Mouse (Mus musculus): ENCODE measurements around the gene Hmgb1.

The Hmgb1 gene

GRCm38 (mm10) chr5:149062833-149063232 lies 121.5 kb downstream of the Hmgb1 start:
- no peak for DNase-seq (ENCODE audit: low spot score in 2 of 2)

GRCm38 (mm10) chr5:149053352-149054168 lies 130.7 kb downstream of the Hmgb1 start:
- no peak for DNase-seq (ENCODE audit: low spot score in 2 of 2)

- DNase-seq (ENCODE audit: low spot score in 2 of 2) = peak; percentile 99
Observed at GRCm38 (mm10) chr5:149052421-149053338, 131.6 kb downstream of the Hmgb1 start.

GRCm38 (mm10) chr5:149051571-149052420 lies 132.5 kb downstream of the Hmgb1 start:
- peak; percentile 70 to 73 for DNase-seq (ENCODE audit: low spot score in 2 of 2)

- no peak for DNase-seq (ENCODE audit: low spot score in 2 of 2)
Observed at GRCm38 (mm10) chr5:149051194-149051570, 133.1 kb downstream of the Hmgb1 start.

- no peak for DNase-seq (ENCODE audit: low spot score in 2 of 2)
Observed at GRCm38 (mm10) chr5:149050588-149051160, 133.6 kb downstream of the Hmgb1 start.

GRCm38 (mm10) chr5:149049435-149049834 lies 134.9 kb downstream of the Hmgb1 start:
- DNase-seq (ENCODE audit: low spot score in 2 of 2) = no peak

- DNase-seq (ENCODE audit: low spot score in 2 of 2) = no peak
Observed at GRCm38 (mm10) chr5:149048961-149049360, 135.3 kb downstream of the Hmgb1 start.

- no peak for DNase-seq (ENCODE audit: low spot score in 2 of 2)
Observed at GRCm38 (mm10) chr5:149046650-149047049, 137.6 kb downstream of the Hmgb1 start.

- no peak for DNase-seq (ENCODE audit: low spot score in 2 of 2)
Observed at GRCm38 (mm10) chr5:149045470-149046085, 138.7 kb downstream of the Hmgb1 start.

GRCm38 (mm10) chr5:149045054-149045453 lies 139.2 kb downstream of the Hmgb1 start:
- DNase-seq (ENCODE audit: low spot score in 2 of 2) = no peak

GRCm38 (mm10) chr5:149044067-149044466 lies 140.2 kb downstream of the Hmgb1 start:
- DNase-seq (ENCODE audit: low spot score in 2 of 2) = no peak

- no peak for DNase-seq (ENCODE audit: low spot score in 2 of 2)
Observed at GRCm38 (mm10) chr5:149043240-149043639, 141.0 kb downstream of the Hmgb1 start.

GRCm38 (mm10) chr5:149039825-149040224 lies 144.5 kb downstream of the Hmgb1 start:
- no peak for DNase-seq (ENCODE audit: low spot score in 2 of 2)

GRCm38 (mm10) chr5:149037729-149038128 lies 146.6 kb downstream of the Hmgb1 start:
- no peak for DNase-seq (ENCODE audit: low spot score in 2 of 2)

GRCm38 (mm10) chr5:149036920-149037319 lies 147.4 kb downstream of the Hmgb1 start:
- DNase-seq (ENCODE audit: low spot score in 2 of 2) = no peak

- no peak for DNase-seq (ENCODE audit: low spot score in 2 of 2)
Observed at GRCm38 (mm10) chr5:149032438-149032837, 151.9 kb downstream of the Hmgb1 start.

- peak in 1 of 2 experiments; percentile 31 for DNase-seq (ENCODE audit: low spot score in 2 of 2)
Observed at GRCm38 (mm10) chr5:149031199-149031750, 153.0 kb downstream of the Hmgb1 start.

- no peak for DNase-seq (ENCODE audit: low spot score in 2 of 2)
Observed at GRCm38 (mm10) chr5:149030103-149030502, 154.2 kb downstream of the Hmgb1 start.

GRCm38 (mm10) chr5:149028394-149028793 lies 155.9 kb downstream of the Hmgb1 start:
- DNase-seq (ENCODE audit: low spot score in 2 of 2) = no peak

GRCm38 (mm10) chr5:149027389-149027788 lies 156.9 kb downstream of the Hmgb1 start:
- no peak for DNase-seq (ENCODE audit: low spot score in 2 of 2)
